Mouse (Mus musculus): Measurements from ENCODE around the gene Syngr1. TPM values are rescaled to one million over a fixed set of nuclear protein-coding genes. Genes with fewer than 3 reads are reported as not detected.

The Syngr1 gene
- polyA plus RNA-seq, 1 experiment from 2014 or later: 27.3 TPM

- 0 out of 2 replicates have a peak, but pooled peaks cover 3% of the 10 kb centered on the region for H3K27me3 ChIP-seq (replicated peaks)
- peaks cover 20% of the 10 kb centered on the region for H3K4me1 ChIP-seq
- peak overlapping the region; percentile 34 for H3K9ac ChIP-seq
- no peak for ATAC-seq (ENCODE audit: extremely low read depth, insufficient number of reproducible peaks, low FRiP score, low TSS enrichment)
- no peak overlapping the region for H3K4me3 ChIP-seq
- 42% methylated on average over 8 of the region's 8 CpGs for WGBS
- H3K36me3 ChIP-seq: no peaks in the 10 kb centered on the region
- no peaks in the 10 kb centered on the region for H3K9me3 ChIP-seq
- no peak overlapping the region for H3K4me2 ChIP-seq
- H3K27ac ChIP-seq (replicated peaks): peak overlapping the region; percentile 33
These were observed 21.0 kb upstream of the Syngr1 start for GRCm38 (mm10) chr15:80070095-80070644.

- H3K4me2 ChIP-seq: no peak overlapping the region
- no peaks in the 10 kb centered on the region for H3K9me3 ChIP-seq
- 37% methylated on average over 9 of the region's 9 CpGs for WGBS
- no peak overlapping the region for H3K27ac ChIP-seq (replicated peaks)
- H3K4me1 ChIP-seq: peaks cover 35% of the 10 kb centered on the region
- ATAC-seq (ENCODE audit: extremely low read depth, insufficient number of reproducible peaks, low FRiP score, low TSS enrichment): no peak
- H3K36me3 ChIP-seq: peaks cover 6% of the 10 kb centered on the region
- no peak overlapping the region for H3K4me3 ChIP-seq
- 0 out of 2 replicates have a peak, but pooled peaks cover 3% of the 10 kb centered on the region for H3K27me3 ChIP-seq (replicated peaks)
- 0 out of 2 replicates have a peak overlapping the region, but pooled peaks have one; percentile 15 for H3K9ac ChIP-seq
These were observed 19.1 kb upstream of the Syngr1 start for GRCm38 (mm10) chr15:80071951-80072437.

- H3K4me1 ChIP-seq: peaks cover 35% of the 10 kb centered on the region
- 75% methylated on average over 7 of the region's 7 CpGs for WGBS
These were observed 18.4 kb upstream of the Syngr1 start for GRCm38 (mm10) chr15:80072579-80073255.

GRCm38 (mm10) chr15:80073256-80073621 lies 17.9 kb upstream of the Syngr1 start:
- no peak overlapping the region for H3K4me2 ChIP-seq
- H3K27me3 ChIP-seq (replicated peaks): 0 out of 2 replicates have a peak, but pooled peaks cover 3% of the 10 kb centered on the region
- H3K4me3 ChIP-seq: no peak overlapping the region
- H3K36me3 ChIP-seq: peaks cover 19% of the 10 kb centered on the region
- ATAC-seq (ENCODE audit: extremely low read depth, insufficient number of reproducible peaks, low FRiP score, low TSS enrichment): no peak
- WGBS: 81% methylated on average over 1 of the region's 1 CpGs
- peaks cover 38% of the 10 kb centered on the region for H3K4me1 ChIP-seq
- no peak overlapping the region for H3K9ac ChIP-seq
- no peak overlapping the region for H3K27ac ChIP-seq (replicated peaks)
- no peaks in the 10 kb centered on the region for H3K9me3 ChIP-seq

More at GRCm38 (mm10) chr15:80072579-80073255, 18.4 kb upstream of the Syngr1 start:
- Histone ChIP-seq H3K4me3 (no peak overlapping the region), H3K4me2 (no peak overlapping the region), H3K36me3 (peaks cover 14% of the 10 kb centered on the region), H3K27ac (replicated peaks) (no peak overlapping the region), H3K9ac (no peak overlapping the region), H3K9me3 (no peaks in the 10 kb centered on the region), H3K27me3 (replicated peaks) (0 out of 2 replicates have a peak, but pooled peaks cover 3% of the 10 kb centered on the region)
- no peak for ATAC-seq (ENCODE audit: extremely low read depth, insufficient number of reproducible peaks, low FRiP score, low TSS enrichment)

GRCm38 (mm10) chr15:80074663-80075373 lies 16.3 kb upstream of the Syngr1 start:
- Histone ChIP-seq H3K27me3 (replicated peaks) (0 out of 2 replicates have a peak, but pooled peaks cover 3% of the 10 kb centered on the region), H3K27ac (replicated peaks) (peak overlapping the region; percentile 25; the same call in 1 of the 2 replicates), H3K36me3 (peaks cover 35% of the 10 kb centered on the region), H3K4me2 (no peak overlapping the region), H3K9ac (peak overlapping the region; percentile 29; the same call in 1 of the 2 replicates), H3K4me3 (no peak overlapping the region), H3K4me1 (peaks cover 54% of the 10 kb centered on the region), H3K9me3 (no peaks in the 10 kb centered on the region)
- ATAC-seq (ENCODE audit: extremely low read depth, insufficient number of reproducible peaks, low FRiP score, low TSS enrichment): no peak
- WGBS: 22% methylated on average over 6 of the region's 6 CpGs

DNA sequence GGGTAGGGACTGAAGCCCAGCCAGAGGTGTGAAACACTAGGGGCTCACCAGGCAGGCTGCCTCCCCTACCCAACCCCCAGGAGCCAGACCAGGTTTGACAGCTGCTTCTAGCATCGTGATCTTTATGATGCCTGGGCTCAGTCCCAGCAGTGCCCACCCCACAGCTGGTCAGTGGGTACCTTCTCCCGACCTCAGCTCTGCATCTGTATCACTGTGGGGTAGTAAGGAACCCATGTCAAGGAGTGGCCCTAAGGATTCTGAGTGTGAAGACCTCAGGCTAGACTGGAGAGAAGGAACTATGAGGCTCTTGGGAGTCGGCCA lies 15.8 kb upstream of the Syngr1 start:
- H3K36me3 ChIP-seq: peaks cover 40% of the 10 kb centered on the region
- H3K9me3 ChIP-seq: no peaks in the 10 kb centered on the region
- ATAC-seq (ENCODE audit: extremely low read depth, insufficient number of reproducible peaks, low FRiP score, low TSS enrichment): no peak
- peak overlapping the region; percentile 61 for H3K9ac ChIP-seq
- H3K27me3 ChIP-seq (replicated peaks): 0 out of 2 replicates have a peak, but pooled peaks cover 3% of the 10 kb centered on the region
- WGBS: 28% methylated on average over 3 of the region's 3 CpGs
- H3K27ac ChIP-seq (replicated peaks): peak overlapping the region; percentile 54; the same call in 1 of the 2 replicates
- no peak overlapping the region for H3K4me2 ChIP-seq
- H3K4me1 ChIP-seq: peaks cover 54% of the 10 kb centered on the region
- no peak overlapping the region for H3K4me3 ChIP-seq

DNA sequence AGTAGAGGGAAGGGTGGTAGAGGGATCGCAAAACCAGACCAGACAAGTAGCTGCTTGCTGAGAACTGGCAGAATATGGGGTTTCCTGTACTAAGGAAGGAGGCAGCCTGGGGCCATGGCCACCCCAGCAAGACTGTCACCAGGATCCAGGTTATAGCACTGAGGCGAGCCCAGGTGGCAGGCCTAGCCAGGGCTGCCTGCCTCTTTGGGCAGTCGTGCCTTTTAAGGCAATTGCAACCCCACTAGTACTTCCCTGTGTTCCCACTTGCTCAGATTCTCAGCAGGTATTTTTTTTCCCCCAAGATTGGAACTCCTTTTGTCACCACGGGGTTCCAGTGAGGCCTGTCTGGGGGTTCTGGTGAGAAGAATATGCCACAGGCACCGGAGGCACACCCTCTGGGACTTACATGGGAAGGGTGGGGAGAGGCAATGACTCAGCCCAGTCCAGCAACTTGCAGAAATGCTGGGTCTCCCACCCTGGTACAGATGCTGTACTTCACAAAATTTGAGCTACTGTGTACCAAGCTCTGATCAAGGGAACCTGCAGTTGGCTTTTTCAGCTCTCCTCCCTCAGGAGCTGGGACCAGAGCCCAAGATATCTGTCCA lies 15.3 kb upstream of the Syngr1 start:
- no peak for ATAC-seq (ENCODE audit: extremely low read depth, insufficient number of reproducible peaks, low FRiP score, low TSS enrichment)
- Histone ChIP-seq H3K27ac (replicated peaks) (peak overlapping the region; percentile 54), H3K27me3 (replicated peaks) (0 out of 2 replicates have a peak, but pooled peaks cover 3% of the 10 kb centered on the region), H3K4me1 (peaks cover 56% of the 10 kb centered on the region), H3K9ac (peak overlapping the region; percentile 61), H3K9me3 (no peaks in the 10 kb centered on the region), H3K4me2 (no peak overlapping the region), H3K36me3 (peaks cover 45% of the 10 kb centered on the region), H3K4me3 (no peak overlapping the region)
- 20% methylated on average over 5 of the region's 5 CpGs for WGBS

DNA sequence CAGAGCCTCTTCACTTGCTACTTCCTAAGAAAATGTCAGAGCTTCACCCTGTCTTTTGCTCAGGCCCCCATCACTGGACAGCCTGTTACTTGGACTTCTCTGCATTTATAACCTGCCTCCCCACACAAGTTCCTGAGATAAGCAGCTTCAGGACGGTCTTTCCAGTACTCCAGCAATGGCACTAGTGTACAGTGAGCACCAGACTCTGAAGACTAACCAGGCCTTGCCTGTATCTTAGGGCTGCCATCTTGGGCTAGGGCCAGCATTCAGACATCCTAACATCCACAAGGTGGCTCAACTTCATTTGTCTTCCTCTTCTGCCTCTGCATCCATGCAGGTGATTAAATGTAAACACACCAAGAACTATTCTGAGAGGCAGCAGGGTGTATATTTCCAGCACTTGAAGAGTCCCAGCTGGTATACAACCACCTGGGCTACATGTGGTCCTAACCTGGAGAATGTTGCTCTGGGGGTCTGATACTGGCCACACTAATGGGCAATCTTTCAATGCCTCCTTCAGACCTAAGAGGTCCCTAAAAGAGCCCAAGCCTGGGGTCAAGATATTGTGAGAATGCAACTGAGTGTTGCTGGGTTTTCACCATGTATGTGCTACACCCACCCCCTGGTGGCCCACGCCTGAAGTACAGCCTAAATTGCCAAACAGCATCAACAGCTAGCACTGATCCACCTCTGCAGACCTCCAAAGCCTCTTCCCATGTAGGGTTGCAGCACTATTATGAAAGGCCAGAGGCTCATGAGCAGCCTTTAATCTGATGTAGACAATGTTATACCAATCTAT lies 14.6 kb upstream of the Syngr1 start:
- H3K36me3 ChIP-seq: peaks cover 52% of the 10 kb centered on the region
- H3K9ac ChIP-seq: peak overlapping the region; percentile 15; the same call in 1 of the 2 replicates
- ATAC-seq (ENCODE audit: extremely low read depth, insufficient number of reproducible peaks, low FRiP score, low TSS enrichment): no peak
- H3K4me1 ChIP-seq: peaks cover 61% of the 10 kb centered on the region
- WGBS: 5% methylated on average over 2 of the region's 2 CpGs
- no peak overlapping the region for H3K4me2 ChIP-seq
- no peak overlapping the region for H3K4me3 ChIP-seq
- no peaks in the 10 kb centered on the region for H3K9me3 ChIP-seq
- H3K27me3 ChIP-seq (replicated peaks): 0 out of 2 replicates have a peak, but pooled peaks cover 1% of the 10 kb centered on the region
- peak overlapping the region; percentile 54 for H3K27ac ChIP-seq (replicated peaks)

DNA sequence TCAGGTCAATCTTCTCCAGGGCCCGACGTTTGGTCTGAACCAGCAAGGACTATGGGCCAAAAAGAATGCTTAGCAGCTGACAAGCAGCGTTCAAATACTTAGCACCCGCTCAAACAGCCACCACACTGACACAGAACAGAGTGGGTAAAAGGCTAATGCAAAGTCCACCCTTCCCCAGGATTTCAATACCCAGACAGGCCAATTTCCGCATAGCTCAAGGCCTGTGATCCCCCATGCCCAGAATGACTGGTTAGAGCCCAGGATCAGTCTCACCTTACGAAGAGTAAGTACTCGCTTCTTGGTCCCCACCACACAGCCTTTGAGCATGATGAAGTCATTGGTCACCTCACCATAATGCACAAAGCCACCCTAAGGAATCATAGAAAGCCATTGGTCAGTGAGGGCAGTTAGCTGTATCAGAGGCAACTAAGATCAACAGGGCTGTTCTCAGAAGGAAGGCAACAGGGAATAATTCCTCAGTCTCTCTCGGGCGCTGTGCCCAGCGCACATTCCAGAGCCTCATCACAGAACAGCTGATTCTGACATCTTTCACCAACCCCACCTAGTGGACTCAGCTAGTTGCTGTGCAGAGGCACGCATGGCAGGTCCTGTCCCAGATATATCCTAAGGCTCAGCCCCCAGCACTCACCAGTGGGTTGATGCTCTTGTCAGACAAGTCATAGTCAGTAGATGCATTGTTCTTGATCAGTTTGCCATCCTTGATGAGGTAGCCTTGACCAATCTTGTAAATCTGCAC lies 12.9 kb upstream of the Syngr1 start:
- ATAC-seq (ENCODE audit: extremely low read depth, insufficient number of reproducible peaks, low FRiP score, low TSS enrichment): no peak
- Histone ChIP-seq H3K9ac (no peak overlapping the region; the same call in 1 of the 2 replicates), H3K27ac (replicated peaks) (0 out of 2 replicates have a peak overlapping the region, but pooled peaks have one; percentile 36), H3K4me3 (no peak overlapping the region), H3K9me3 (no peaks in the 10 kb centered on the region), H3K4me2 (no peak overlapping the region), H3K36me3 (peaks cover 59% of the 10 kb centered on the region), H3K4me1 (peaks cover 70% of the 10 kb centered on the region), H3K27me3 (replicated peaks) (no peaks in the 10 kb centered on the region)
- 63% methylated on average over 11 of the region's 11 CpGs for WGBS

- Histone ChIP-seq H3K9ac (peak overlapping the region; percentile 44; the same call in 1 of the 2 replicates), H3K36me3 (peaks cover 59% of the 10 kb centered on the region), H3K4me3 (no peak overlapping the region), H3K4me1 (peaks cover 74% of the 10 kb centered on the region), H3K4me2 (no peak overlapping the region), H3K27ac (replicated peaks) (no peak overlapping the region; the same call in 1 of the 2 replicates), H3K9me3 (no peaks in the 10 kb centered on the region), H3K27me3 (replicated peaks) (no peaks in the 10 kb centered on the region)
- no peak for ATAC-seq (ENCODE audit: extremely low read depth, insufficient number of reproducible peaks, low FRiP score, low TSS enrichment)
- 90% methylated on average over 5 of the region's 5 CpGs for WGBS
These were observed 11.9 kb upstream of the Syngr1 start for GRCm38 (mm10) chr15:80079129-80079668.

All from heart, embryonic 13.5 days (tissue).